Mouse (Mus musculus): Measurements from ENCODE around the gene Pnma1.

GRCm38 (mm10) chr12:84163586-84164110 is 15.4 kb upstream of the Pnma1 start:
- TF ChIP-seq POLR2A (IDR thresholded peaks at IDR 0.05; ENCODE audit: insufficient read length, low read depth), result no peak
- no peak for TF ChIP-seq USF1 (IDR thresholded peaks at IDR 0.05; ENCODE audit: low read depth)
- TF ChIP-seq MYOD1 (IDR thresholded peaks at IDR 0.05; ENCODE audit: control insufficient read depth in 1 of 3, insufficient read length in 2 of 3, low read depth in 2 of 3), result no peak
- TF ChIP-seq CEBPB (IDR thresholded peaks at IDR 0.05; ENCODE audit: insufficient read depth, poor library complexity, severe bottlenecking), result no peak
- no peak for TF ChIP-seq MYOG (IDR thresholded peaks at IDR 0.05; ENCODE audit: control insufficient read depth in 1 of 3, insufficient read depth in 1 of 3, insufficient read length in 2 of 3, low read depth in 2 of 3)
- TF ChIP-seq TCF12 (IDR thresholded peaks at IDR 0.05; ENCODE audit: insufficient read depth, poor library complexity, severe bottlenecking), result no peak
- no peak for TF ChIP-seq TCF3 (IDR thresholded peaks at IDR 0.05; ENCODE audit: insufficient read length, low read depth)
- no peak for TF ChIP-seq SRF (IDR thresholded peaks at IDR 0.05; ENCODE audit: control insufficient read depth, insufficient read length, low read depth)
- TF ChIP-seq MAX (IDR thresholded peaks at IDR 0.05; ENCODE audit: low read depth), result no peak
- TF ChIP-seq E2F4 (IDR thresholded peaks at IDR 0.05; ENCODE audit: insufficient read depth), result no peak
